Mouse (Mus musculus) kidney, adult 2 months (tissue): ENCODE measurements around the gene Pnlip.

ENCODE experiments used
- CTCF ChIP-seq: fragments of 200-500 bp; conservative IDR thresholded peaks from 2 replicates; pipeline ENCODE4 v1.5.1; 2011; ENCODE audit warnings: low read depth, mild to moderate bottlenecking, control low read depth, low read length, moderate library complexity, mixed read lengths; ENCODE audit not compliant: insufficient read depth, insufficient read length
- POLR2A ChIP-seq: fragments of 200-500 bp; IDR thresholded peaks from one replicate; pipeline ENCODE4 v1.6.1; 2011; ENCODE audit warnings: low read depth, low read length, control low read depth

DNA sequence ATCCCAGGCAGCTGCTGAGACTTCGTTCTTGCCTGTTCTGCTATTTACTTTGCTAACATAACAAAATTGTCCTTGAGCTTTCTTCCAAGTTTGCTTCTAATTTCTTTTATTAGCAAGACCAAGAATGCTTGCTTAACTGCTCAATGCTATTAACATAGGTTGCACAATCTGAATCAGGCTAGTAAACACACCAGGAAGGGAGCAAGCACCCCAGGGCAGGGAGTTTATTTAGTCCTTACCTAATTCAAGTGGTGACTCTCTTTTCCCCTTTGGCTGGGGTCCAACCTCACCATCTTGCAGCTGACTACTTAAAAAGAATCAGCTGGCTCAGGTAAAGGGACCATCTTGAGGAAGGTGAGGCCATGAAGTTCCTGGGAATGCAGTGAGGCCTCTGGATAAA, 42.6 kb upstream of the Pnlip start:
- TF ChIP-seq CTCF (no peak), POLR2A (no peak)
